Mouse (Mus musculus): ENCODE results near the gene Hagh. TPM values are rescaled to one million over a fixed set of nuclear protein-coding genes. Genes with fewer than 3 reads are reported as not detected.

Hagh gene
- polyA plus RNA-seq, 1 experiment = 352 TPM

DNA sequence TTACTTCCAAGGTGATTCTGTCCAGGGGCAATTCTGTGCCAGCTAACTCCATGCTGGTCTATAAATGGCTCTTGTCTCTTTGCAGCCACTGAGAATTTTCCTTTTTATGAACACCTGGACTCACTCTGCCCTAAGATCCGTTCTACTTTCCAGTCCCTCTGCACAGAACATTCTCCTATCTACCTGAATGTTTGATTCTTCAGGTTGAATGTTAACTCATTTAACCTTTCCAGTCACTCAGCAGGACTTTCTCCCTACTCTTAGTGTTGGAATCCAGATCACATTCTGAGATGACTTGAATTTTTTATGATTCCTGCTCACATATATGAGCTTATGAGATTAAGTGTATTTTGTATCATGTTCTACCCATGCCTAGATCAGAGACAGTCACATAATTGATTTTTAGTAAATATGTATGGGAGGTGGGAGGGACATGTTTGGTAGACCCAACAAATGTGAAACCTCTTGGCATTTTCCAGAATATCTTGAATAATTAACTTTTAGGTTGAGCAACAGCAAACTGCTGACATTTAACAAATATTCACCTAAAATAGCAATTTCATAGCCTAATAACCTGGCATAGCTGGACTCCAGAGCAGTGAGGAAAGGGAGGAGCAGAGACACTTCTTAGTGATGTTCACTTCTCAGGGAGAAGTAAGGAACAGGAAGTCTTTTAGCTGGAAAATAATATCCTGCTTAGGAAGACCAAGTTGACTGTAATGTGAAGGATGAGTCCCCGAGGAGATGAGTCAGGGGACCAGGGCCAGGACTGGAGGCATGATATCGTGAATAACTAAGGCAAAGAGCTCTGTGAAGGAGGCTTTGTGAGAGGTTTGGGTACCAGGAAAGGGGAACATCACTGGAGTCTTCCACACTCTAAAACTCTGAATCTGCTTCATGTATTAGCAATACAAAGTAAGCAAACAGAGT, 18.3 kb upstream of the Hagh start:
- TF ChIP-seq CTCF (IDR thresholded peaks at IDR 0.05; ENCODE audit: extremely low read depth, insufficient read length, insufficient replicate concordance, low read depth, low read length) = no peak
- no peak for TF ChIP-seq POLR2A (IDR thresholded peaks at IDR 0.05; ENCODE audit: low read depth, low read length)
- 45% methylated on average over 3 of the region's 3 CpGs for WGBS
- H3K27me3 ChIP-seq (ENCODE audit: control insufficient read depth, insufficient read depth, low read length) = no peaks in the 10 kb centered on the region
- H3K36me3 ChIP-seq (ENCODE audit: control insufficient read depth, insufficient read depth, low read length) = no peaks in the 10 kb centered on the region
- no peak overlapping the region for H3K27ac ChIP-seq (ENCODE audit: insufficient read depth, low read depth, low read length)
- H3K4me3 ChIP-seq (ENCODE audit: low read depth, low read length) = no peak overlapping the region
- H3K4me1 ChIP-seq (ENCODE audit: control insufficient read depth, insufficient read depth, insufficient read length, low read length) = peaks cover 2% of the 10 kb centered on the region; the same call in 1 of the 2 replicates

DNA sequence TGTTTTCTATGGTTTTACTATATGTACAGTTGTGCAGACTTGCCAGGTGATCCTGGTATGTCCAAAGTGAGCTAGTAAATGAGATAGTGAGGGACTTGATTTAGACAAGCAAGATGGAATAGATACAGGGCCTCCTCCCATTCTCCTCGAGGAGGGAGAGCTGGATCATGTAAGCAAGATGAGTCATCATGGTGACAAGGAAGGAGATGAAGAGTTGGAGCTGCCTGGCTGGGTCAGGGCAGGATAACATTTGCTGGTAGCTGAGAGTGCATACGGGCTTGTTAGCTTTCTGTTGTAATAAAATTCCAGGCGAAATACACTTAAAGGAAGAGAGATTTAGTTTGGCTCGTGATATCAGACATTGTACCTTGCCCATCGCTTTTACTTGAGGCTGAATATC, 398 bp downstream of the Hagh start:
- 36% methylated on average over 5 of the region's 5 CpGs for WGBS

DNA sequence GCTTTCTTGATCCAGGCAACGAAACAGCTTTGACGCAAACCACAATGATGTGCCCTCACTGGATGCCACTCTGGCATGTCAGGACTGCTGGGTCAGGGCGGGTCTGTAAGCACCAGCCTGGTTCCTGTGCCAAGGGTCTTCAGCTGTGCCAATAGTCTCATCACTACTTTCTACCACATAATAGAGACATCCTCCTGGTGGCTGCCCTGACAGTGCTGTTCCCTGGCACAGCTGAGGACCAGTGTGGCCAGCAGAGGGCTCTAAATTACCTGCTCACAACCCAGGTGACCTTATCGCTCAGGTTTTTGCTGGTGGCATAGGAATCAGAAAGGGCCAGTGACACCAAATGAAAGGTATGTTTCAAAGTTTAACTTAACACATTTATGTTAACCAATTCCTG, 1.2 kb downstream of the Hagh start:
- no peaks in the 10 kb centered on the region for H3K27me3 ChIP-seq (ENCODE audit: control insufficient read depth, insufficient read depth, low read length)
- H3K4me1 ChIP-seq (ENCODE audit: control insufficient read depth, insufficient read depth, insufficient read length, low read length) = peaks cover 8% of the 10 kb centered on the region; the same call in 1 of the 2 replicates
- no peaks in the 10 kb centered on the region for H3K36me3 ChIP-seq (ENCODE audit: control insufficient read depth, insufficient read depth, low read length)
- TF ChIP-seq POLR2A (IDR thresholded peaks at IDR 0.05; ENCODE audit: low read depth, low read length) (no peak), CTCF (IDR thresholded peaks at IDR 0.05; ENCODE audit: extremely low read depth, insufficient read length, insufficient replicate concordance, low read depth, low read length) (peak; percentile 87; the same call in 1 of the 2 replicates)
- H3K4me3 ChIP-seq (ENCODE audit: low read depth, low read length) = no peak overlapping the region
- WGBS = 45% methylated on average over 4 of the region's 4 CpGs
- H3K27ac ChIP-seq (ENCODE audit: insufficient read depth, low read depth, low read length) = no peak overlapping the region

More for the DNA sequence above, 398 bp downstream of the Hagh start:
- TF ChIP-seq POLR2A (IDR thresholded peaks at IDR 0.05; ENCODE audit: low read depth, low read length) (no peak), CTCF (IDR thresholded peaks at IDR 0.05; ENCODE audit: extremely low read depth, insufficient read length, insufficient replicate concordance, low read depth, low read length) (no peak)
- H3K36me3 ChIP-seq (ENCODE audit: control insufficient read depth, insufficient read depth, low read length) = no peaks in the 10 kb centered on the region
- no peak overlapping the region for H3K4me3 ChIP-seq (ENCODE audit: low read depth, low read length)
- H3K27ac ChIP-seq (ENCODE audit: insufficient read depth, low read depth, low read length) = no peak overlapping the region
- H3K27me3 ChIP-seq (ENCODE audit: control insufficient read depth, insufficient read depth, low read length) = no peaks in the 10 kb centered on the region
- peaks cover 6% of the 10 kb centered on the region; the same call in 1 of the 2 replicates for H3K4me1 ChIP-seq (ENCODE audit: control insufficient read depth, insufficient read depth, insufficient read length, low read length)

DNA sequence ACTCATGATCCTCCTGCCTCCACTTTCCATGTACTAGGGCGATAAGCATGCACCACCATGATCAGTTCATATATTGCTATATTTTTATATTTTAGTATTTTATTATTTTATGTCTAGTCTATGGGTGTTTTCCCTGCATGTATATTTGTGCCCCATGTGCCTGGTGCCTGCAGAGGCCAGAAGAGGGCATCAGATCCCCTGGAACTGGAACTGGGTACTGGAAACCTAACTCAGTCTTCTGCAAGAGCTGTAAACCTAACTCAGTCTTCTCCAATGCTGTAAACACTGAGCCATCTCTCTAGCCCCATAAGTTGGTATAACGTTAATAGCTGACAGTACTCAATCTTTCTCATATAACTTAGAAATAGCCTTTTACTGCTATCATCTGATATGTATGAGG, 2.7 kb downstream of the Hagh start:
- TF ChIP-seq CTCF (IDR thresholded peaks at IDR 0.05; ENCODE audit: extremely low read depth, insufficient read length, insufficient replicate concordance, low read depth, low read length) (peak; percentile 46; the same call in 1 of the 2 replicates), POLR2A (IDR thresholded peaks at IDR 0.05; ENCODE audit: low read depth, low read length) (no peak)
- 71% methylated on average over 2 of the region's 2 CpGs for WGBS
- H3K36me3 ChIP-seq (ENCODE audit: control insufficient read depth, insufficient read depth, low read length) = 0 out of 2 replicates have a peak, but pooled peaks cover 1% of the 10 kb centered on the region
- no peak overlapping the region for H3K4me3 ChIP-seq (ENCODE audit: low read depth, low read length)
- H3K27ac ChIP-seq (ENCODE audit: insufficient read depth, low read depth, low read length) = no peak overlapping the region
- peaks cover 12% of the 10 kb centered on the region; the same call in 1 of the 2 replicates for H3K4me1 ChIP-seq (ENCODE audit: control insufficient read depth, insufficient read depth, insufficient read length, low read length)
- no peaks in the 10 kb centered on the region for H3K27me3 ChIP-seq (ENCODE audit: control insufficient read depth, insufficient read depth, low read length)

DNA sequence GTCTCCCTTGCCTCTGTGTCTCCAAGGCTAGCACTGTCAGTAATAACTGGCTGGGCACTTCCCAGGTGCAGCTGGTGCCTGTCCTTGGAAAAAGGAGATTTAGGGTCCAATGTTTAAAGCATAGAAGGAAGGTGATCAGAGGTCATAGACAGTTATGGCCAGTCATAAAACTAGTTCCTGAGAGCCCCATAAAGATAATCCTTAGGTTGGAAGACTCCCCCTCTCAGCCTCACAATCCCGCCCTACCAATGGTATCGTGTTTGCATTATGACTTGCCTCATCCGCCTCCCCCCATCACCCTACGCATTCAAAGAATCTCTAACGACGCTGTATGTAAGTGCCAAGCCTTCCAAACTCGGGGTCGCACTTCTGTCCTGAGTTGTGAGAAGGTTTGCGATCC, 4.6 kb downstream of the Hagh start:
- H3K27me3 ChIP-seq (ENCODE audit: control insufficient read depth, insufficient read depth, low read length) = no peaks in the 10 kb centered on the region
- peak overlapping the region; percentile 29 for H3K4me3 ChIP-seq (ENCODE audit: low read depth, low read length)
- peak overlapping the region; percentile 82 for H3K27ac ChIP-seq (ENCODE audit: insufficient read depth, low read depth, low read length)
- WGBS = 28% methylated on average over 9 of the region's 9 CpGs
- TF ChIP-seq CTCF (IDR thresholded peaks at IDR 0.05; ENCODE audit: extremely low read depth, insufficient read length, insufficient replicate concordance, low read depth, low read length) (no peak), POLR2A (IDR thresholded peaks at IDR 0.05; ENCODE audit: low read depth, low read length) (peak; percentile 18; the same call in 1 of the 2 replicates)
- peaks cover 12% of the 10 kb centered on the region; the same call in 1 of the 2 replicates for H3K4me1 ChIP-seq (ENCODE audit: control insufficient read depth, insufficient read depth, insufficient read length, low read length)
- 0 out of 2 replicates have a peak, but pooled peaks cover 1% of the 10 kb centered on the region for H3K36me3 ChIP-seq (ENCODE audit: control insufficient read depth, insufficient read depth, low read length)

DNA sequence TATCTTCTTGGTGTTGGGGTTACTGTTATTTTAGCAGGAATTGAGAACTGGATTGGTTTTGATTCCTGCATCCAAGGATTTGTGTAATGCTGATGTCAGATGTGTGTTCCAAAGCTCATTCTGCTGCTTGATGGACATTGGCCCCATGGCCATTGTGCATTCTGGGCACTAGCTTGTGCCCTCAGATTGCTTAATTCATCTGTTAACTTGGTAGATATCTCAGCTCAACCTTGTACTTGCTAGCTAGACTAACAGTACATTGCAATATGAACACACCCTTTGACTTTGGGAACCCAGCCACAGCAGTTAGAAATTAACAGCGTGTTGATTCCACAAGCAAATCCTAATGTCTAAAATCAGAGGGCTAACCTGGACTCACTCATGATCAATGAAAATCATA, 7.4 kb downstream of the Hagh start:
- WGBS = 29% methylated on average over 1 of the region's 1 CpGs
- Histone ChIP-seq H3K36me3 (ENCODE audit: control insufficient read depth, insufficient read depth, low read length) (0 out of 2 replicates have a peak, but pooled peaks cover 1% of the 10 kb centered on the region), H3K27me3 (ENCODE audit: control insufficient read depth, insufficient read depth, low read length) (no peaks in the 10 kb centered on the region), H3K4me1 (ENCODE audit: control insufficient read depth, insufficient read depth, insufficient read length, low read length) (peaks cover 14% of the 10 kb centered on the region; the same call in 1 of the 2 replicates), H3K27ac (ENCODE audit: insufficient read depth, low read depth, low read length) (peak overlapping the region; percentile 59; the same call in 1 of the 2 replicates), H3K4me3 (ENCODE audit: low read depth, low read length) (no peak overlapping the region)
- TF ChIP-seq POLR2A (IDR thresholded peaks at IDR 0.05; ENCODE audit: low read depth, low read length) (no peak), CTCF (IDR thresholded peaks at IDR 0.05; ENCODE audit: extremely low read depth, insufficient read length, insufficient replicate concordance, low read depth, low read length) (no peak)

DNA sequence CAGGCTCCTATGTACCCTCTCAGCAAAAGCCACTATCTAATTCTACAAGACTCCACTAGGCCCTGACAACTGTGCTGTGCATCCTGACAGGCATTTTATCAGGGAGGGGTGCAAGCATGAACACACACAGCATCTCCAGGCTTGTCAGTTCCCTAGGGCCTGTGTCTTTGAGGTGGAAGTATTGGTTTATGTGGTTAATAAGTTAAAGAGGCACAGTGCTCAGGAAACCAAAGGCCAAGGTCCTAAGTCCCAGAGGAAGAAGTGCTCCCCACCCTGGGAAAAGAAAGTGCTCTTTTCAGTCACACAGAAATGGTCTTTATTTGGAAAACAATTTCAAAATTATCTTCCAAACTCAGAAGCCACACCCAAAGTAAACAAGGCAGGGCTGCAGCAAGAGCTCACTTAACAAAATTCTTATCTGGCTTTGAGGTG, 8.7 kb downstream of the Hagh start:
- Histone ChIP-seq H3K4me3 (ENCODE audit: low read depth, low read length) (peak overlapping the region; percentile 2; the same call in 1 of the 2 replicates), H3K27ac (ENCODE audit: insufficient read depth, low read depth, low read length) (peak overlapping the region; percentile 96), H3K36me3 (ENCODE audit: control insufficient read depth, insufficient read depth, low read length) (peaks cover 12% of the 10 kb centered on the region), H3K27me3 (ENCODE audit: control insufficient read depth, insufficient read depth, low read length) (no peaks in the 10 kb centered on the region), H3K4me1 (ENCODE audit: control insufficient read depth, insufficient read depth, insufficient read length, low read length) (peaks cover 13% of the 10 kb centered on the region; the same call in 1 of the 2 replicates)
- TF ChIP-seq CTCF (IDR thresholded peaks at IDR 0.05; ENCODE audit: extremely low read depth, insufficient read length, insufficient replicate concordance, low read depth, low read length) = no peak
- no peak for TF ChIP-seq POLR2A (IDR thresholded peaks at IDR 0.05; ENCODE audit: low read depth, low read length)

Data from small intestine, adult 2 months (tissue).